Mouse (Mus musculus): ENCODE data around the gene Cers1. TPM values are rescaled to one million over a fixed set of nuclear protein-coding genes. Genes with fewer than 3 reads are reported as not detected.
A peak's percentile ranks its signal among the peaks of the same experiment; 100 is the strongest.

Cers1 gene
- total and polyA plus RNA-seq, 3 experiments: 5.0 to 7.7 TPM; not detected in 1

- no peaks in the 10 kb centered on the region for H3K27me3 ChIP-seq (ENCODE audit: control insufficient read depth in 1 of 2, insufficient read depth in 2 of 2, low read length in 2 of 2)
- peaks cover 5% of the 10 kb centered on the region; the same call in 1 of the 2 replicates for H3K79me2 ChIP-seq (ENCODE audit: control insufficient read depth, insufficient read depth, low read length, poor library complexity)
- peak; percentile 94 for DNase-seq (ENCODE audit: low read depth, low spot score)
- peak within 1 kb of the TSS; percentile 97 for H3K9ac ChIP-seq (ENCODE audit: control insufficient read depth, low read depth, low read length, poor library complexity, severe bottlenecking)
- peak within 1 kb of the TSS; percentile 89 to 90 for H3K4me3 ChIP-seq (ENCODE audit: control insufficient read depth in 1 of 2, insufficient read depth in 1 of 2, low read depth in 2 of 2, low read length in 2 of 2)
- no peaks in the 10 kb centered on the region for H3K9me3 ChIP-seq (replicated peaks; ENCODE audit: insufficient read depth, low read length)
- peaks cover 0 to 10% of the 10 kb centered on the region in 2 experiments; a peak in 3 of 4 replicates for H3K4me1 ChIP-seq (ENCODE audit: control insufficient read depth in 1 of 2, insufficient read depth in 2 of 2, low read length in 2 of 2)
- H3K36me3 ChIP-seq (ENCODE audit: control insufficient read depth in 1 of 2, insufficient read depth in 2 of 2, low read length in 2 of 2): peaks cover 0 to 2% of the 10 kb centered on the region in 2 experiments; a peak in 2 of 4 replicates
- peak within 1 kb of the TSS; percentile 39; the same call in 1 of the 2 replicates for H3K27ac ChIP-seq (ENCODE audit: control insufficient read depth, low read depth, low read length)
- TF ChIP-seq MXI1 (IDR thresholded peaks at IDR 0.05; ENCODE audit: low read depth, low read length) (peak; percentile 42; the same call in 1 of the 2 replicates), NELFE (IDR thresholded peaks at IDR 0.05; ENCODE audit: low read depth, low read length) (peak; percentile 62; the same call in 1 of the 2 replicates), POLR2AphosphoS5 (IDR thresholded peaks at IDR 0.05; ENCODE audit: borderline replicate concordance, low read depth, low read length) (no peak), ZC3H11A (IDR thresholded peaks at IDR 0.05; ENCODE audit: low read depth, low read length) (peak; percentile 1; the same call in 1 of the 2 replicates), SMC3 (IDR thresholded peaks at IDR 0.05; ENCODE audit: low read depth, low read length) (peak; percentile 46), HCFC1 (IDR thresholded peaks at IDR 0.05; ENCODE audit: low read depth, low read length) (peak; percentile 81), CHD2 (IDR thresholded peaks at IDR 0.05; ENCODE audit: low read length) (peak; percentile 58; the same call in 1 of the 2 replicates), ELF1 (IDR thresholded peaks at IDR 0.05; ENCODE audit: low read depth, low read length) (peak; percentile 78), SIN3A (IDR thresholded peaks at IDR 0.05; ENCODE audit: low read length) (no peak; the same call in 1 of the 2 replicates), KAT2A (conservative IDR thresholded peaks at IDR 0.05; ENCODE audit: low read depth, low read length) (no peak; the same call in 1 of the 2 replicates), RCOR1 (IDR thresholded peaks at IDR 0.05; ENCODE audit: low read depth, low read length) (no peak), TCF12 (IDR thresholded peaks at IDR 0.05; ENCODE audit: low read depth, low read length) (peak; percentile 43), USF2 (IDR thresholded peaks at IDR 0.05; ENCODE audit: borderline replicate concordance in 1 of 2, insufficient read depth in 1 of 2, low read depth in 1 of 2, low read length in 2 of 2) (no peak), MYB (IDR thresholded peaks at IDR 0.05; ENCODE audit: low read depth, low read length) (no peak; the same call in 1 of the 2 replicates), TBP (IDR thresholded peaks at IDR 0.05; ENCODE audit: low read depth, low read length) (no peak), EP300 (IDR thresholded peaks at IDR 0.05; ENCODE audit: low read depth in 1 of 2, low read length in 2 of 2) (peak in 1 of 2 experiments; percentile 43; a peak in 2 of 4 replicates), ZKSCAN1 (IDR thresholded peaks at IDR 0.05; ENCODE audit: low read depth, low read length) (no peak), MEF2A (IDR thresholded peaks at IDR 0.05; ENCODE audit: extremely low read depth, insufficient replicate concordance, low read depth, low read length, poor library complexity, severe bottlenecking) (no peak), ZMIZ1 (IDR thresholded peaks at IDR 0.05; ENCODE audit: low read depth, low read length) (0 out of 2 replicates have a peak, but pooled peaks have one; percentile 40), MAFK (IDR thresholded peaks at IDR 0.05; ENCODE audit: borderline replicate concordance, low read depth, low read length) (no peak), ZNF384 (IDR thresholded peaks at IDR 0.05; ENCODE audit: low read depth, low read length) (0 out of 2 replicates have a peak, but pooled peaks have one; percentile 18), MYC (IDR thresholded peaks at IDR 0.05; ENCODE audit: low read depth, low read length) (no peak), CHD1 (IDR thresholded peaks at IDR 0.05; ENCODE audit: low read depth, low read length) (no peak), GATA1 (IDR thresholded peaks at IDR 0.05; ENCODE audit: low read depth, low read length) (no peak), BHLHE40 (IDR thresholded peaks at IDR 0.05; ENCODE audit: borderline replicate concordance, low read depth, low read length) (no peak), E2F4 (IDR thresholded peaks at IDR 0.05; ENCODE audit: borderline replicate concordance, low read depth, low read length) (no peak), POLR2AphosphoS2 (IDR thresholded peaks at IDR 0.05; ENCODE audit: low read length) (no peak), RAD21 (IDR thresholded peaks at IDR 0.05; ENCODE audit: low read depth, low read length) (no peak; the same call in 1 of the 2 replicates), MAZ (IDR thresholded peaks at IDR 0.05; ENCODE audit: low read depth, low read length) (peak; percentile 99), POLR2A (IDR thresholded peaks at IDR 0.05; ENCODE audit: control insufficient read depth in 1 of 2, insufficient read depth in 1 of 2, low read depth in 1 of 2, low read length in 2 of 2, poor library complexity in 1 of 2) (peak; percentile 35 to 76; a peak in 3 of 4 replicates), CTCF (IDR thresholded peaks at IDR 0.05 in 2 of 3, conservative IDR thresholded peaks at IDR 0.05 in 1 of 3; ENCODE audit: control insufficient read depth in 1 of 3, insufficient read depth in 1 of 3, low read depth in 2 of 3, low read length in 3 of 3, poor library complexity in 1 of 3, severe bottlenecking in 1 of 3) (peak in 2 of 3 experiments; percentile 81 to 99; a peak in 5 of 6 replicates), JUND (IDR thresholded peaks at IDR 0.05; ENCODE audit: low read depth, low read length) (no peak), GABPA (IDR thresholded peaks at IDR 0.05; ENCODE audit: low read depth, low read length) (no peak), NRF1 (IDR thresholded peaks at IDR 0.05; ENCODE audit: insufficient read depth, low read depth, low read length, poor library complexity, severe bottlenecking) (peak; percentile 46; the same call in 1 of the 2 replicates), UBTF (IDR thresholded peaks at IDR 0.05; ENCODE audit: borderline replicate concordance, insufficient read depth, low read depth, low read length) (peak; percentile 52; the same call in 1 of the 2 replicates)
These were observed 32.9 kb upstream of the Cers1 start, which contains the start of gene Homer3 for GRCm38 (mm10) chr8:70282603-70283135. TSS of gene Homer3 (plus strand) at chr8:70282827.

Data from MEL (cell line).